Mouse (Mus musculus): ENCODE data around the gene Txndc17.
"Not testable (repeated sequence)": the region's sequence is repeated elsewhere in the genome, so short reads cannot be mapped to it uniquely, and the experiment has no call there.

DNA sequence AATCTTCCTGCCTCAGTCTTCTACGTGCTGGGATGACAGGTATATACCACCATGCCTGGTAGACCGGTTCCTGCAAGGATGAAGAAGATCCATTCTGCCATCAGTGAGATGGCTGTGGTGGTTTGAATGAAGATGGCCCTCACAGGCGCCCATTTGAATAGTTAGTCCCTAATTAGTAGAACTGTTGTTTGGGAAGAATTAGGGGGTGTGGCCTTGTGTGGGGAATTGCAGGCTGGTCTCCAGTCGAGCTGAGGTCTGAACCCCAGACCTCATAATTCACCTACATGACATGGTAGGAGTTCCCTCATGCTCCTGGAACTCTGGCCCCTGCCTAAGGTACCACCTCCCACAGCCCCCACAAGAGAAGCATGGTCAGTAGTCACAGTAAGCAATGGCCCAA is 35.4 kb upstream of the Txndc17 start:
- not testable (repeated sequence) for TF ChIP-seq POLR2A (IDR thresholded peaks at IDR 0.05; ENCODE audit: insufficient read depth, low read length); CTCF (IDR thresholded peaks at IDR 0.05; ENCODE audit: low read depth, low read length); EP300 (IDR thresholded peaks at IDR 0.05; ENCODE audit: insufficient read depth, low read depth, low read length)
